Mouse (Mus musculus): ENCODE data around the gene Wsb2. TPM values are rescaled to one million over a fixed set of nuclear protein-coding genes. Genes with fewer than 3 reads are reported as not detected.

The Wsb2 gene
- polyA plus RNA-seq (2012; rRNA removed; ENCODE audit: low replicate concordance): 158 and 193 TPM in 2 replicates

DNA sequence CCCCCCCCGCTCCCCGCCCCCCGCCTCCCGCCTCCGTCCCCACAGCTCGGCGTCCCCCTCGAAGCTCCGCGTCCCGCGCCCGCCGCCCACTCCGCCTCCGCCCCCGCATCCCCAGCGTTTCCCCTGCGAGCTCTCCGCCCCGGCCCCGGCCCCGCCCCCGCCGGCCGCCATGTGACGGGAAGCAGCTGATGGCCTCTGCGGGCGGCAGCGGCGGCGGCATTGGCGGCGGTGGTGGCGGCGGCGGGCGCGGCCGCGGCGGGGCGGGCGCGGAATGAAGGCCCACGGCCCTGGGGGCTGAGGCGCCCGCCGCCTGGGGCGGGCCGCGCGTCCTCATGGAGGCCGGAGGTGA is at the start of gene Wsb2:
Gene Wsb2 (plus strand): TSS at position 176 of the 349 bp plus-strand sequence.

GRCm38 (mm10) chr5:117318741-117319629 is 38.1 kb upstream of the Wsb2 start, which contains the start of gene Vsig10:
TSS of gene Vsig10 (plus strand) at chr5:117319083.

DNA sequence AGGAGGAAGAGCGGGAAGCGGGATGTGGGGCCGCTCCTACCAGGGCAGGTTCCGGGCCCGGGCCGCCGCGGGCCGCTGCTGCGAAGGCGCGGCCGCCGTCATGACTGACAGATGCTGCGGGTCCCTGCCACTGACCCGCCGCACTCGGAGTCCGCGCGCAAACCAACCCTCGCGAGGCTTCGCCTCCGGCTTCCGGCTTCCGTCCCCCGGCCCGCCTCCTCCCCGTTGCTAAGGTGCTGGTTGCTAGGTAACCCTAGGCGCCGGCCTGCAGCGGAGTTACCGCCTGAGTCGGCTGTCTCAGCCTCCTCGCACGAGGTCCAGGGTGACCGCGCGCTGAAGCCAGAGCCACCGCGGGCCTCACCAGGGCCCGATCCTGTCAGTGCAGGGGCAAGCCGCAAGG is 31.8 kb downstream of the Wsb2 start, which contains the start of gene Rfc5:
Gene Rfc5 (minus strand): TSS at position 171 of the 400 bp plus-strand sequence.

GRCm38 (mm10) chr5:117413507-117414501 is 56.7 kb downstream of the Wsb2 start, which contains the start of gene Ksr2:
TSS of gene Ksr2 (plus strand) at chr5:117414000.

Other genes with a start within 250 kb of the Wsb2 start
- gene Suds3, start 241.2 kb upstream of the Wsb2 start, polyA plus RNA-seq (2012; rRNA removed; ENCODE audit: low replicate concordance): 54.7 and 82.4 TPM in 2 replicates
- 9.1 and 16.7 TPM in 2 replicates for gene Taok3, start 237.2 kb upstream of the Wsb2 start, polyA plus RNA-seq (2012; rRNA removed; ENCODE audit: low replicate concordance)
- gene Pebp1, start 69.7 kb upstream of the Wsb2 start, polyA plus RNA-seq (2012; rRNA removed; ENCODE audit: low replicate concordance): 391 and 489 TPM in 2 replicates
- gene Vsig10, start 38.2 kb upstream of the Wsb2 start, polyA plus RNA-seq (2012; rRNA removed; ENCODE audit: low replicate concordance): 13.6 and 28.4 TPM in 2 replicates
- gene Rfc5, start 31.7 kb downstream of the Wsb2 start, polyA plus RNA-seq (2012; rRNA removed; ENCODE audit: low replicate concordance): 7.9 and 20.7 TPM in 2 replicates
- 0.10 TPM in 1 of 2 replicates, not detected in the other for gene Ksr2, start 56.7 kb downstream of the Wsb2 start, polyA plus RNA-seq (2012; rRNA removed; ENCODE audit: low replicate concordance)